Mouse (Mus musculus): ENCODE results near the gene Apof.

DNA sequence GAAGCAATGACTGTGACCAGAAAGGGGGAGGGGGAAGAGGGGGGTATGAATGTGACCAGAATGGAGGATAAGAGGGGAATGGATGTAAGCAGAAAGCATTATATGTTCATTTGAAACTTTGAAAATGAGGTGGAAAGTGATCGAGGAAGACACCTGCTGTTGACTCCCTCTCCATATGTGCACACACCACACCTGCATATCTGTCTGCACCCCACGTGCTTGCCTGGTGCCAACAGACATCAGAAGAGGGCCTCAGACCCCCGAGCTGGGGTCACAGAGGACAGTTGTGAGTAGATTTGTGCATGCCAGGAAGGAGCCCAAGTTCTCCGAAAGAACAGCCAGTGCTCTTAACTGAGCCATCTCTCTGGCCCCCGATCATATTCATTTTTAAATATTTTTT, 8.5 kb upstream of the Apof start:
- TF ChIP-seq CTCF (IDR thresholded peaks at IDR 0.05; ENCODE audit: control insufficient read depth, insufficient read depth, insufficient replicate concordance, low read depth, low read length) (no peak), POLR2A (IDR thresholded peaks at IDR 0.05; ENCODE audit: control insufficient read depth, low read depth, low read length) (no peak)
